Mouse (Mus musculus) CH12.LX (cell line): ENCODE data around the gene Rerg.
A peak's percentile ranks its signal among the peaks of the same experiment; 100 is the strongest.

Experiments used
- CHD1 ChIP-seq: IDR thresholded peaks from 2 replicates; pipeline ENCODE4 v1.6.1; 2012; ENCODE audit warnings: low read depth, low read length, improper control_type of control experiment, inconsistent platforms
- CTCF ChIP-seq, 2 experiments: IDR thresholded peaks in 1 of 2; conservative IDR thresholded peaks in 1 of 2; 2 replicates each; pipeline ENCODE4 v1.5.1; 2011 to 2012; ENCODE audit warnings: low read depth in 2 of 2, low read length in 2 of 2, improper control_type of control experiment in 1 of 2, inconsistent platforms in 1 of 2, mild to moderate bottlenecking in 1 of 2, moderate library complexity in 1 of 2
- MAFK ChIP-seq: IDR thresholded peaks from 2 replicates; pipeline ENCODE4 v1.6.1; 2011; ENCODE audit warnings: low read length, improper control_type of control experiment; ENCODE audit not compliant: insufficient replicate concordance
- POLR2A ChIP-seq: IDR thresholded peaks from 2 replicates; pipeline ENCODE4 v1.6.1; 2011; ENCODE audit warnings: low read depth, mild to moderate bottlenecking, improper control_type of control experiment, low read length

GRCm38 (mm10) chr6:137192063-137192462 is 21.8 kb upstream of the Rerg start:
- TF ChIP-seq CTCF (conservative IDR thresholded peaks at IDR 0.05 in 1 of 2, IDR thresholded peaks at IDR 0.05 in 1 of 2; ENCODE audit: low read depth in 2 of 2, low read length in 2 of 2) = peak; percentile 80 to 87
- no peak for TF ChIP-seq MAFK
- no peak for TF ChIP-seq POLR2A
- no peak for TF ChIP-seq CHD1
